Mouse (Mus musculus): ENCODE results near the gene Ybx3. TPM values are rescaled to one million over a fixed set of nuclear protein-coding genes. Genes with fewer than 3 reads are reported as not detected.

Ybx3 gene
- polyA plus RNA-seq, 1 experiment from 2014 or later = 26.4 TPM

DNA sequence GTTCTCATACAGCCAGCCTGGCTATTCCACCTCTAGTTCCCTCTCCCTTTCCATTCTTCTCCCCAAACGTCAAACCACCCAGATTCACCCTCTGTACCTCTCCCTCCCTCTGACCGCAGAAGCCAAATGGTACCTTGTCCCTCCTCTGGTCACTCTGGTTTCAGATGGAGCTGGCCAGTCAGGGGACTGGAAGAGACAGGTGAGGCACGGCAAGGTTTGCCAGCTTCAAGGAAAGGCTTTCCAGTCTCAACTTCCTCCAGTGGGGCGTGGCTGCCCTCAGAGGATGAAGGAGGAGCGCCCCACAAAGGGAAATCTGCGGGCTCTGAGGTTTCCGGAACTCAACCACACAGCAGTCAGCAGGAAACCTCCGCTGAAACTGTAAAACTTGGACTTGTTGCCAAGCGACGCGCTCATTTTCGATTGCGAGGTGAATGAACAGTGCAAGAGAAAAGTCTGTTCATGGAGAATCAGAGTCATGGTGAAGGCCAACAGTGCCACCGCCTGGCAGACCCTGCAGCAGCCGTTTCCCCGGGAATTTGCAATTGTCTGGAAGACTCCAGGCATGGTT, 34.8 kb downstream of the Ybx3 start, which contains the start of gene Styk1:
Gene Styk1, minus strand, starts transcription at position 246 of the 568 bp plus-strand sequence.
- peak; percentile 81 for ATAC-seq (ENCODE audit: low FRiP score)
- no peak within 1 kb of the TSS for H3K27ac ChIP-seq
- H3K9me3 ChIP-seq (replicated peaks) = no peaks in the 10 kb centered on the region
- WGBS = 2% methylated on average over 16 of the region's 16 CpGs
- peak within 1 kb of the TSS; percentile 18 for H3K4me3 ChIP-seq
- H3K9ac ChIP-seq = no peak within 1 kb of the TSS; the same call in 1 of the 2 replicates
- no peaks in the 10 kb centered on the region for H3K27me3 ChIP-seq
- H3K36me3 ChIP-seq = no peaks in the 10 kb centered on the region
- peak within 1 kb of the TSS; percentile 54 for H3K4me2 ChIP-seq (replicated peaks)
- H3K4me1 ChIP-seq = no peaks in the 10 kb centered on the region

DNA sequence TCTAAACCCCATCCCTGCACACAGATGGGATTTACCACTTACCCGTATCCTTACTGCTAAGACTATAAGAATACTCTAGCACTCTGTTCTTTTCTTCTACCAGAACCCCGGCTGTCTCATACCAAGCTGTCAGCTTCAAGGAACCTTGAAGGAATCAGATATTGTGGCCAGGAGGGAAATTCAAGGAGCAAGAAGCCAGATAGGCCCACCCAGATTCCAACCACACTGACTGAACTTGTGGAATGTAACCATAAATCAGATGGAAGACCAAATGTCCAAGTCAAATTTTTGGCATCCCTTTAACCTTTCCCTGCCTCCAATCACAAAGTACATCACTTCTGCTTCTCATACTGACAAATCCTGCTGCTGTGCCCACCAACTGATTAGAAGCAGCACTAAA, 41.2 kb downstream of the Ybx3 start:
- 82% methylated on average over 2 of the region's 2 CpGs for WGBS
- no peak for ATAC-seq (ENCODE audit: low FRiP score)

DNA sequence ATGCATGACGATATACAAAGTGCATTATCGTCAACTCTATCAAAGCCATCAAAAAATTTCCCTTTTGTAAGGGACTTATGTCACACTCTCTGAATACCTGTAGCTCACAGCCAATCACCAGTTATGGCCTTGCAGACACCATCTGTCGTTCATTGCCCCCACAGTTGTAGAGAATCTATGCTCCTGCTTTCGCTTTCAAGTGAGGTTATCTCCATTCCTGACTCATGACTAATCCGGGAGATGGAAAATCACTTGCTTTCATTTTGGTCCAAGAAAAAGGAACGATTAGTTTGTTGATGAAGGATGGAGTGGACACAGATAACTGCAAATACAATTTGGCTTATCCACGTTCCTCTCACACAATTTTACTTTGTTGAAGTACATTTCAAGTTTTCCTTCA, 43.9 kb downstream of the Ybx3 start:
- Histone ChIP-seq H3K27me3 (no peaks in the 10 kb centered on the region), H3K4me3 (no peak overlapping the region), H3K9ac (no peak overlapping the region), H3K4me2 (replicated peaks) (no peak overlapping the region), H3K9me3 (replicated peaks) (no peaks in the 10 kb centered on the region), H3K36me3 (no peaks in the 10 kb centered on the region), H3K27ac (no peak overlapping the region), H3K4me1 (no peaks in the 10 kb centered on the region)
- WGBS = 93% methylated on average over 7 of the region's 7 CpGs
- ATAC-seq (ENCODE audit: low FRiP score) = no peak

More for the DNA sequence above, 41.2 kb downstream of the Ybx3 start:
- no peak overlapping the region for H3K27ac ChIP-seq
- no peak overlapping the region for H3K9ac ChIP-seq
- H3K27me3 ChIP-seq = no peaks in the 10 kb centered on the region
- H3K4me1 ChIP-seq = no peaks in the 10 kb centered on the region
- H3K4me3 ChIP-seq = no peak overlapping the region
- H3K4me2 ChIP-seq (replicated peaks) = no peak overlapping the region
- H3K9me3 ChIP-seq (replicated peaks) = no peaks in the 10 kb centered on the region
- H3K36me3 ChIP-seq = no peaks in the 10 kb centered on the region

DNA sequence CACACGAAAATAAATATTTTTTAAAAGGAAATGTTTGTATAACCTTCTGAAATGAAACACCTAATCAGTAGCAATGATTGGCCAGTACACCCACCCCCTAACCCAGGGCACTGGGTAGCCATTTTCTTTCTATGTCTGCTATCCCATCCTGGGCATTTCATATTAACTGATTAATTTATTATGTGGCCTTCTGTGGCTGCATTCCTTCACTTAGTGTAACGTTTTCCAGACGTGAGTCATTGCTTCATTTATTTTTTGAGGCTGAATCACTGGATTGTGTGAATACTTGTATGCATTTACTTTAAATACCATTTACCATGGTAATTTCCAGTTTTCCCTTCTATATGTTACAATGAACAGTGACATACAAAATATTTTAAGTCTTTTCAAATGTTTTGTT, 48.2 kb downstream of the Ybx3 start:
- no peak overlapping the region for H3K4me2 ChIP-seq (replicated peaks)
- no peak for ATAC-seq (ENCODE audit: low FRiP score)
- no peaks in the 10 kb centered on the region for H3K36me3 ChIP-seq
- H3K27me3 ChIP-seq = no peaks in the 10 kb centered on the region
- 81% methylated on average over 3 of the region's 3 CpGs for WGBS
- H3K9me3 ChIP-seq (replicated peaks) = no peaks in the 10 kb centered on the region
- H3K27ac ChIP-seq = no peak overlapping the region
- H3K4me1 ChIP-seq = no peaks in the 10 kb centered on the region
- no peak overlapping the region for H3K9ac ChIP-seq
- H3K4me3 ChIP-seq = no peak overlapping the region

DNA sequence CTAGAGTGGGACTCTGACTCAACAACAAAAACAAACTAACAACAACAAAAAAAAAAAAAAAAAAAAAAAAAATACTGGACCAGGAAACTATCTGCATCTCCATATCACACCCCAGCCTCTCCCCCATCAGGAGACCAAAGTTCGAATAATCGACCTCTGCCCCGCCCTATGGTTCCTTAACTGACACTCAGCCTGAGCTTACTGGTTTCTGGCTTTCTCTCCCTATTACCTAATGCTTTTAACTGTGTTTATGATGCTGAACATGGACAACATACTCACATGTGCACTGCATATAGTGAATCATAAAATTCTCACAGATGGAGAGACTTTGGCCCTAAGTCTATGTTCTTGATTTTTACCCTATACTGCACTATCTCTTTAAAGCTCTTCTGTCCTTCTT, 49.0 kb downstream of the Ybx3 start:
- Histone ChIP-seq H3K9ac (no peak overlapping the region), H3K4me1 (no peaks in the 10 kb centered on the region), H3K4me2 (replicated peaks) (no peak overlapping the region), H3K27me3 (no peaks in the 10 kb centered on the region), H3K27ac (no peak overlapping the region), H3K9me3 (replicated peaks) (no peaks in the 10 kb centered on the region), H3K4me3 (no peak overlapping the region), H3K36me3 (no peaks in the 10 kb centered on the region)
- ATAC-seq (ENCODE audit: low FRiP score) = no peak
- 86% methylated on average over 3 of the region's 3 CpGs for WGBS

DNA sequence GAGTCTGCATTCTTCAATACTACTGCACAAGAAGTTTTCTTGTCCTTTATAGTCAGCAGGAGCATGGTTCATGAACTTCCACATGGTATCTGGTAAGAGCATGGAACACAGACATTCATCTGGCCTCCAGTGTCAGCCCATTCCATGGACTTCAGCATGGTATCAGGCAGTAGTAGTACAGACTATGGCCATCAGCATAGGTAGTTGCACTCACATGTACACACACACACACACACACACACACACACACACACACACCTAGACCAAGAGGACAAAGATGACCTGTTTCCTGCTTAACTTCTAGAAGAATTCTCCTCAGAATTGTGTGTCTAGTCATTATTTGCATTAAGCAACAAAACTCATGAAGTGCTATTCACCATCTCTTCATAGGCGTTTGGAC, 49.5 kb downstream of the Ybx3 start:
- no peaks in the 10 kb centered on the region for H3K36me3 ChIP-seq
- no peak overlapping the region for H3K27ac ChIP-seq
- no peaks in the 10 kb centered on the region for H3K9me3 ChIP-seq (replicated peaks)
- no peak for ATAC-seq (ENCODE audit: low FRiP score)
- no peak overlapping the region for H3K4me3 ChIP-seq
- H3K27me3 ChIP-seq = no peaks in the 10 kb centered on the region
- H3K4me2 ChIP-seq (replicated peaks) = no peak overlapping the region
- H3K9ac ChIP-seq = no peak overlapping the region
- H3K4me1 ChIP-seq = no peaks in the 10 kb centered on the region
- WGBS = 81% methylated on average over 1 of the region's 1 CpGs

DNA sequence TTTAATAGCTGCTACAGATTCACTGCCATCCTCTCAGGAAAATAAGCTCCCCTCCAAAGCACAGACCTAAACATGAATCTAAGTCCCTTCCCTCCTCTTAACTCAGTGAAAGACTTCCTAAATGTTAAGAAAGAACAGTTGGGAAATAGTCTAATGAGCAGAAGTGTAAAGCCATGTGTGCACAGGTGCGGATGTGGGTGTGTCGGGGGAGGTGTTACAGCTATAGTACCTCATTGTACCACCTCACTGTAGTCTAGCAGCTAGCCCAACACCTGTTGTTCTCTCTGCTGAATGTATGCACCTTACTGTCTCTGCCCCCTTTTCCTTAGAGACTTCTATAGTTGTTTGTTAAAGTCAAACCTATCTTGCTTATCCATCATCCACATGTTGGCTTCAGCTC, 61.2 kb downstream of the Ybx3 start:
- no peak for ATAC-seq (ENCODE audit: low FRiP score)
- Histone ChIP-seq H3K36me3 (no peaks in the 10 kb centered on the region), H3K9ac (no peak overlapping the region), H3K27ac (no peak overlapping the region), H3K27me3 (no peaks in the 10 kb centered on the region), H3K4me1 (no peaks in the 10 kb centered on the region), H3K4me3 (no peak overlapping the region), H3K4me2 (replicated peaks) (no peak overlapping the region), H3K9me3 (replicated peaks) (no peaks in the 10 kb centered on the region)
- WGBS = 85% methylated on average over 2 of the region's 2 CpGs

DNA sequence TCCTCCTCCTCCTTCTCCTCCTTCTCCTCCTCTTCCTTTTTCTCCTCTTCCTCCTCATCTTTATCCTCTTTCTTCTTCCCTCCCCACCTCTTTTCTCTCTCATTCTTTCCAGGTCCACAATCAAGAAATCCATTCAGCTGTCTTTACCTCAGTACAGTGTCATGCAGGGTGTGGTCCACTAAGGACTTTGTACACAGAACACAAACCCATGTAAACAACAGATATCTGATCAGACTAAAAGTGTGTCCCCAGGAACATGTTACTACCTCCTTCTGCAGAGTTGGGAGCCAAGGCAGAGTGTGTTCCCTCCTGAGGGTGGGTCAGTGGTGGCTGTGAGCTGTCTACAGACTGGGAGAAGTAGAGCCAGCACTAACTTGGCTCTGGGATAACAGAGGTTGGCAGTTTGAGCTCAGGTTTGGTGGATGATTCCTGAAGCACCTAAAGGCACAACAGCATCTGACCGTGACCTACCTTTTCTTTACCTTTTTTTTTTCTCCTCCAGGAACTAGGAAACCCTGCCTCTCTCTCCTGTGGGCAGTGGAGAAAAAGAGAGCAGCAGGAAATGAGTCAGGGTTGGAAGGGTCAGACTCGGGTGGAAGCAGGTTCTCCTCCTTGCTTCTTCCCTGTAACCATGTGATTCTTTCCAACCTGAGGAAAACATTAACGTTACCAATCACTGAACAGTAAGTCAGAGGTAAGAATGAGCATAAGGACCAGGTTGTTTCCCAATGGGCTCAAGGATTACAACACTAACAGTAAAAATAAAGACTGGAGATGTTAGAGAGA, 66.2 kb downstream of the Ybx3 start:
- no peak overlapping the region for H3K4me2 ChIP-seq (replicated peaks)
- H3K4me1 ChIP-seq = no peaks in the 10 kb centered on the region
- no peaks in the 10 kb centered on the region for H3K36me3 ChIP-seq
- H3K27me3 ChIP-seq = no peaks in the 10 kb centered on the region
- no peak overlapping the region for H3K9ac ChIP-seq
- no peak overlapping the region for H3K27ac ChIP-seq
- no peak overlapping the region for H3K4me3 ChIP-seq
- H3K9me3 ChIP-seq (replicated peaks) = no peaks in the 10 kb centered on the region
- no peak for ATAC-seq (ENCODE audit: low FRiP score)
- 72% methylated on average over 3 of the region's 3 CpGs for WGBS

DNA sequence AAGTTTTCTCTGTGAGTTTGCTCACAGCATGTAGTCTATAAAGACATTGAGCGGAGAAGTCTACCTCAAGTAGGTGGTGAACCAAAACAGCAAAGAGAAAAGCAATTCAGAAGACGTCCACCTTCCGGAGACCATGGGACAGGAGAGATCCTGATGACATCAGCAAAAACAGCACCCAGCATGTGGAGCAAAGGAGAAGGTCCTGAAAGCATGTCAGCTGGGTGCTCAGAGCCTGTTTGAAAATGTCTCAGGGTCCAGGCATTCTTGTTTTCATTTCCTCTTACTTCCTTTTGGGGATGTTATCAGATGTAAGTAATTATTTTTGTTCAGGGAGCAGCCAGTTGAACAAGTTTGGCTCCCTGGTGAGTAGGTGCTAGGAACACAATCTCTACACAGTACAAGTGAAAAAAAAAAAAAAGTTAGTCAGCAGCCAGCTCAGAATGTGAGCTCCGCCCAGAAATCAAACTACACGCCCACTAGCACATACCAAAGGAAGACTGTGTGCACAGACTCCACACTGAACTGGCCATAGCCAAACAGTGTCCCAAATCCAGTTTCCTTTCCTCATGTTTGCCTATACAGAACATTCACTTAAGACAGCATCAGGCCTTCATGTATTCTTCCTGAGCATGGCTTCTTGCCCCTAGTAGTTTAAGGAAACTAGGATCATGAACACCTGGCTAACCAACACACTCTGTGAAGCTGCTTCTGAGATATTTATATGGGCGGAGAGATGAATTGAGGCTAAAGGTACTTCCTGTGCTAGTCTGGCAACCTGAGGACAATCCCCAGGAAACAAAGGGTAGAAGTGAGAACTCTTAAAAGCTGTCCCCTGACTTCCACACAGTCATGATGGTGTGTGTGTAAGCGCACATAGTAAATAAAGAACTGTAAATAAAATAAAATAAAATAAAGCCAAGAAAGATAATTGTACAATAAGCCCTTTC, 71.8 kb downstream of the Ybx3 start:
- Histone ChIP-seq H3K4me1 (no peaks in the 10 kb centered on the region), H3K27ac (no peak overlapping the region), H3K36me3 (no peaks in the 10 kb centered on the region), H3K9me3 (replicated peaks) (no peaks in the 10 kb centered on the region), H3K27me3 (no peaks in the 10 kb centered on the region), H3K9ac (no peak overlapping the region), H3K4me3 (no peak overlapping the region), H3K4me2 (replicated peaks) (no peak overlapping the region)
- WGBS = 82% methylated on average over 7 of the region's 7 CpGs
- no peak for ATAC-seq (ENCODE audit: low FRiP score)

Other genes starting within 250 kb of the Ybx3 start
- not detected in 2 replicates for gene Klra2, start 141.1 kb downstream of the Ybx3 start, polyA plus RNA-seq (2016; fragmentation: Nextera tagmentation; extraction: Ambion mirVana)
- 49.0 and 57.2 TPM in 2 replicates for gene Magohb, start 95.2 kb downstream of the Ybx3 start, polyA plus RNA-seq (2016; fragmentation: Nextera tagmentation; extraction: Ambion mirVana)
- 1.5 and 2.2 TPM in 2 replicates for gene Styk1, start 34.9 kb downstream of the Ybx3 start, polyA plus RNA-seq (2016; fragmentation: Nextera tagmentation; extraction: Ambion mirVana)
- not detected in 2 replicates for gene 5430401F13Rik, start 97.9 kb upstream of the Ybx3 start, polyA plus RNA-seq (2016; fragmentation: Nextera tagmentation; extraction: Ambion mirVana)
- gene Gm6619, start 97.9 kb upstream of the Ybx3 start, polyA plus RNA-seq (2016; fragmentation: Nextera tagmentation; extraction: Ambion mirVana) = 0.43 TPM in 1 of 2 replicates, not detected in the other
- gene Tas2r130, start 242.4 kb upstream of the Ybx3 start, polyA plus RNA-seq (2016; fragmentation: Nextera tagmentation; extraction: Ambion mirVana) = not detected in 2 replicates

All from hindbrain, embryonic 12.5 days (tissue).